Mouse (Mus musculus): ENCODE data around the gene Rhbdd3.
"Not testable (repeated sequence)": the region's sequence is repeated elsewhere in the genome, so short reads cannot be mapped to it uniquely, and the experiment has no call there.

The Rhbdd3 gene

DNA sequence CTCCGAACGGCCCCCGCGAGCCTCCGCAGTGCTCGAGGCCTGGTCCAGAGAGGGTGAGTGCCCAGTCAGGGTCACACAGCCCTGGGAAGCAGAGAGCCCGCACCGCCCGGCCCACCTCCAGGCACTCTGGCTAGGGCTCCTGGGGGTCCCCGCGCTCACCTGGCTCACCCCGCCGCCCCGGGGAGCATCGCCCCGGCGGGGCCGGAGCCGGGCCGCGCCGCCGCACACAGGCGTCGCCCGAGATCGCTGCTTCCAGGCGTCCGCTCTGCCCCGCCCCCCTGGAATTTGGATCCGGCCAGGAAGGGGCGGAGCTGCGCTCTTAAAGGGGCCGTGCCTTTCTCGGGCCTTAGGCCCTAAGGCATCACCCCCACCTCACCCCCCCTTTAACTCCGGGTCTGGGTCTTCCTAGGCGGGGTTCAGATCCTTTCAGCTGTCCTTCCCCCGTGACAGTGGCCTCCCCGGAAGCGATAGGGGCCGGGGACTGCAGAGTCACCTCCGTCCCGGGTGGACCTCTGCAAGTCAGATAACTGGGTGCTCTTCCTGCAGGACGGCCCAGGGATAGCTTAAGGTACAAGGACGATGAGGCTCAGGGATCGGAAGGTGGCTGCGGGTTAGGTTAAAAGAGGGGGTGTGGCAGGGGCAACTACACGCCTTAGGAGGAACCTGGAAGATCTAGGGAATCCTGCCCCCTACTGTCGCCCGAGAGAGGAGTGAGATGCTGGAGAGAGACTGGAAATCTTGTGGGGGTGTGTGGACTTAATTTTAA lies 33.5 kb upstream of the Rhbdd3 start, which contains the start of gene Gas2l1:
Gas2l1 (minus strand) TSS at position 272 of the 766 bp plus-strand sequence.
- peak; percentile 94 to 95 for DNase-seq

DNA sequence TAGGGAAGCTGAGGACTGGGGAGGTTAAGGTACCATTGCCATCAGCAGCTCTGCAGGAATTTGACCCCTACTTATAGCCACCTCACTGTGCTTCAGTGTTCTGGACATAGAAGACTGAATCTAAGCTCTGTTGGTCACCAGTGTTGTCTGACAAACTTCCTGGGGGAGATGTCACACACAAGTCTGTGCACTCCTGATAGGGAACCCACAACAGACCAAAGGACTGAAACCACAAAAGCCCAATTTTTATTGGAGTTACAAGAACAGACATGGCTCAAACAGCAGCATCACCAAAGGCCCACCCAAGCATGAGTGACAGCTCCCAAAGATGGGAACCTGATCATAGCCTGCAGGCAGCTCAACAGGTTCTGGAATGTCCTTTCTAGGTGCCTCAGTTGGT lies 31.7 kb upstream of the Rhbdd3 start:
- DNase-seq = no peak

DNA sequence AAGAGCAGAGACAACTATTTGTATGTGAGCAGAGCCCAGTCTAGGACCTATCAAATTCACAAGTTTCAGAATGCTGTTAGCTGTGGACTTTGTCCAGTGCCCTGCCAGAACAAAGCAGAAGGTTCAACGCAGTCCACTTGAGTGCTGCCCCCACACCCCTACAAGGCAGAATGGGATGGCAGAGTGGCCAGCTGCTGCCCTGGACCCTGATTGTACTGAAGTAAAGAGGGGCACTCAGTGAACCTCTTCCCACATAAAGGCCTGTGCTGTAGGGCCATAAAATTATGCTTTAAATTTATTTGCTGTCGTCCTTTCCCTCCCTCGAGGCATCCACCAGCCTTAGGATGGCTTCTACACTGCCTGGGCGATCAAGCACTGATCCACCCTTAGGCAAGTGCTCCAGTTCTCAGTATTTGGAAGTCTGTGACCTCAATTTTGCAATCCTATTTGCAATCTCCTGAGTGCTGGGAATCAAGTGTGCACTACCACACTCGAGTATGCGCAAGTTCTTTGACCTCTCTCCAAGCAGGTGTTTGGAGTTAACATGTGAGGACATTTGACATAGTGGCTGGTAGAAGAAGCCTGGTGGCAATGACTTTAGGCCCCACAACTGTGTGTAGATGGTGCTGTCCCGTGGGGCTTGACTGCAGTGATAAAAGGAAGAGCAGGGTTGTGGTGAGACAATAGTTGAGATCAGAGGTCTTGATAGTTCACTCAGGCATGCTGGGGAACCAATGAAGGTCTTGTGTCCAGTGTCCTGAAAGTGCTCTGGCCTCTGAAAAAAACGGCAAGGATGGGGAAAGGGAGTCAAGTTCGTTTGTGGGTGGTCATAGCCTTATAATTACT lies 30.4 kb upstream of the Rhbdd3 start:
- no peak for DNase-seq

- peak in 1 of 2 experiments; percentile 45 for DNase-seq
Observed at GRCm38 (mm10) chr11:5074882-5075281, 23.8 kb upstream of the Rhbdd3 start.

DNA sequence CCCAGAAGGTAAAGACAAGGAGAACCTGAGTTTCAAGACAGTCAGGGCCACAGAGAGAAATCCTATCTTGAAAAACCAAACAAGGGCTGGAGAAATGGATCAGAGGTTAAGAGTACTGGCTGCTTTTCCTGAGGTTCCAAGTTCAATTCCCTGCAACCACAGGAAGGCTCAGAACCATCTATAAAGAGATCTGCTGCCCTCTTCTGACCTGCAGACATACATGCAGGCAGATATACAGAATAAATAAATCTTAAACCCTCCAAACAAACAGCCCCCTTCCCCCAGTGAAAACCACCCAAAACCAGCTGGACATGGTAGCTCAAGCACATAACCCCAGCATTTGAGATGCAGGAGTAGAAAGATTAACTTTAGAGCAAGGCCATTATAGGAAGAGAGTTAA lies 23.0 kb upstream of the Rhbdd3 start:
- no peak for DNase-seq

GRCm38 (mm10) chr11:5076843-5077242 lies 21.9 kb upstream of the Rhbdd3 start:
- not testable (repeated sequence) for DNase-seq

GRCm38 (mm10) chr11:5089147-5089546 lies 9.6 kb upstream of the Rhbdd3 start:
- DNase-seq = no peak

DNA sequence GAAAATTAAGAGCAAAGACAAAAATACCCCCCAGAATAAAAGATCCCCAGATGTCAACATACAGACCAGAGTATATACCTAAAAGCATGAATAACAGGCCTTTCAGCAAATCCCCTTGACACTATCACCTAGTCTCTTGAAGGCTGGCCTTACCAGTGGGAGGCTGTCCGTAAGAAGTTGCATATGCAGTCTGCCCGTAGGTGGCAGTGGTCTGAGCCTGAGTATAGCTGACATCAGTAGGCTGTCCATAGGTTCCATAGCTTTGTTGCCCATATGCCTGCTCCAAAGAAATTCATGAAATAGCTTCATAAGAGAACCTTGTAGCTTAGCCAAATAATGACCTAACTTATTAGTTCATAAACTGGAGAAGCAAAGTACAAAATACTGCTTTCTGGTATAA lies 7.0 kb upstream of the Rhbdd3 start:
- DNase-seq = no peak

DNA sequence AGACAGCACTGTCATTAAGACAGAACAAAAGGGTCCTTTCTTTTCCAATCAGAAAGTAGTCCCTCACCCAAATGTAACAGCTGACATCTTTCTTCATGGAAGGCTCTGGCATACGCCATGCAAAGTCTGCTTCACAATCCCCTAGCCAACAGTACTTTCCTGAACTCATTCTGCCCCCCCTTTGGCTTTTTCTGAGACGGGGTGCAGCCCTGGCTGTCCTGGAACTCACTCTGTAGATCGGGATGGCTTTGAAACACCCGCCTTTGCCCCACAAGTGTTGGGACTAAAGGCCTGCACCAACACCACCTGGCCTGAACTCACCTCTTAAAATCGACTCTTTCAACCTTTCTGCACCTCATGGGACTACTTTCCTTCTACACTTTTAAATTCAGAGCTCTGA lies 2.8 kb upstream of the Rhbdd3 start:
- DNase-seq = no peak

- no peak for DNase-seq
Observed at GRCm38 (mm10) chr11:5096480-5097020, 2.2 kb upstream of the Rhbdd3 start.

GRCm38 (mm10) chr11:5098035-5098735 lies 541 bp upstream of the Rhbdd3 start:
- peak; percentile 63 to 78 for DNase-seq

GRCm38 (mm10) chr11:5099576-5100183 lies 954 bp downstream of the Rhbdd3 start:
- peak; percentile 91 to 93 for DNase-seq

DNA sequence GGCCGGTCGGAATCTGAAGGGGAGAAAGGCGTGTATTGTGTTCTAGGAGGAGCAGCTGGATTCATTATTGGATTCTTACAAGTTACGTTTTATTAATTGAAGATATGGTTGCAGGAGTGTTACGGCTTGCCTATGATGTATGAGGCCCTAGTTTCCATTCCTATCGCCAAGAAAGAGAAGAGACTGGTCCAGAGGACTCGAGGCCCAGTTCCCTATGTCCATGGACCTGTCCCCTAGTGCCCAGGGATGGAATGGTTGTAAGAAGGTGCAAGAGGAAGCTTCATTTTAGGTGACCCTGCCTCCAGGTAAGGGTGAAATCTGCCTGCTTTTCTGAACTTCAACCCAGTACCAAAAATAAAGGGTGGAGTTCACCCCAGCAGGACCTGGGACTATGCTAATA lies 1.6 kb downstream of the Rhbdd3 start:
- no peak for DNase-seq

DNA sequence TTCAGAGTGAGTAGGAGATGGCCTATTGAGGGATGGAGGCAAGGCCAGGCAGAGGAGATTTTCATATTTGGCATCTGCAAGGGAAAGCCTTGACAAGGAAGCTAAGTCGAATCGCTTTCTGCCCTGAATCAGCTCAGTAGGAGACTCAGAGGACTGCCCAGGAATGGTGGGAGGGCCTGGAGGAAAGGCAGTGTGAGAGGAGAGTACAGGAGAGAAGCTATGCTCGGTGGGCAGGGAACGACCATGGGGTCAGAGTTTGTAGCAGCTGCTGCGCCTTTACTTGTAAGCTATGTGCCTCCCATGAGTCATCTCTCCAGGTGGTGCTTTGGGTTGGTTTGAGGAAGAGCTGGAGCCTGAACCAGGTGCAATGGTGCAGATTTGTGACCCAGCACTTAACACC lies 2.1 kb downstream of the Rhbdd3 start:
- no peak for DNase-seq

DNA sequence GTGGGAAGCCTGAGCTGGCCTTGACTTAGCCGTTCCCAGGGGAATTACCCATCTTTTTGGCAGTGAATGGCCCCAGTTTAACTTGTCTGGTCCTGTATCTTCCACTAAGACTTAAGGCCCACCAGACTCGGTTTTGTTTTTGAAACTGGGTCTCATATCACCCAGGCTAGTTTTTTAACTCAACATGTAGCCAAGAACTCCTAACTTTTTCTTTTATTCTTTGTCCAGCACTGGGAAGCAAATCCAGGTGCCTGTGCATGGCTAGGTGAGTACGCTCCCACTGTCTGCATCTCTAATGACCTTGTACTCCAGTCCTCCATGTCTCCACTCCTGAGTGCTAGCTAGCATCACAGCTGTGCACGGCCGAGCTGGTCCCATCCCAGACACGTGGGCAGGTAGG lies 2.9 kb downstream of the Rhbdd3 start:
- DNase-seq = no peak

- no peak for DNase-seq
Observed at GRCm38 (mm10) chr11:5102384-5102783, 3.7 kb downstream of the Rhbdd3 start.

DNA sequence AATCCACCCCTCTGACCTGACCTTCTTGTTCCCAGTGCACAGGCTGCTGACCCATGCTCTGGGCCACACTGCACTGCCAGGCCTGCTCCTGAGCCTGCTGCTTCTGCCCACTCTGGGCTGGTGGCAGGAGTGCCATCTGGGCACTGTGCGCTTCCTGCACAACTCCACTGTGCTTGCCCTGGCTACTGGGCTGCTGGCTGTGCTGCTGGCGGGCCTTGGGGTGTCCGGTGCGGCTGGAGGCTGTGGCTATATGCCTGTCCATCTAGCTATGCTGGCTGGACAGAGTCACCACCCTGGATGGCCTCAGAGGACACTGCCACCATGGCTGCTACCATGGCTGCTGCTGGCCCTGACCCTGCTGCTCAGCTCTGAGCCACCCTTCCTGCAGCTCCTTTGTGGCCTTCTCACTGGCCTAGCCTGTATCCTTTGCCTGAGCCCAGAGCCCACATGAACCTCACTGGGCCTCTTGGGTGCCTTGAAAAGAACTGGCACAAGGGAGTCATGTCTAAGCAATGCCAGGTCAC lies 5.3 kb downstream of the Rhbdd3 start:
- DNase-seq = no peak

DNA sequence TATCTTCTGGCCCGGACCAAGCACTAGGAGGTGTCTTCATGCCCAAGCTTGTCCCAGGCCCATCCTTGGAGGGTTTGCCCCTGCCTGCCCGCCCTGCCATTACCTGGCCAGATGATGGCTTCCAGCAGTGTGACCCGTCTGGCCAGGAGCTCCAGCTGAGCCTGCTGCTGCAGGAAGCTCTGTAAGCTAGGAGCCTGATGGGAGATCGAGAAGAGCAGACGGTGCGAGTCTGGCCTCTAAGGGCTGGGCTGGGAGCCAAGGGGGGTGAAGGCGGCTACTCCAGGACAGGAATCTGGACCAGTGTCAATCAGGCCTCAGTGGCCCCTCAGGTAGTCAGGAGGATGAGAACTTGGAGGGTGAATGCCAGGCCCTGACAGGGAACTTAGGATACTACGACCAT lies 10.7 kb downstream of the Rhbdd3 start:
- DNase-seq = no peak

DNA sequence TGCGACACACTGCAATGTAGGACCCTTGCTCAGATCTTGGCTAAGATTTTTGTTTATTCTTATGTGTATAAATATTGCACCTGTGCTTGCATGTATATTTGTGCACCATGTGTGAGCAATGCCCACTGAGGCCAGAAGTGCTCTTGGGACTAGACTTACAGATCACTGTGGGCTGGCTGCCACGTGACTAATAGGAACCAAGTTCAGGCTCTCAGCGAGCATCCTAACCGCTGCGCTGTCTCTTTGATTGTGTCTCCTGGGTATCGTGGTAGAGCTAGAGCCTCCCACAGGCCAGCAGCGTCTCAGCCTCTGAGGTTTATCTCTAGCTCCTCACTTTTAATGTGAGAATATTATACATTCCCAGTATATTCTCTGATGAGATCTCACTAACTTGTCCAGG lies 14.9 kb downstream of the Rhbdd3 start:
- no peak for DNase-seq

GRCm38 (mm10) chr11:5114931-5115581 lies 16.3 kb downstream of the Rhbdd3 start:
- DNase-seq = peak; percentile 88 to 95

DNA sequence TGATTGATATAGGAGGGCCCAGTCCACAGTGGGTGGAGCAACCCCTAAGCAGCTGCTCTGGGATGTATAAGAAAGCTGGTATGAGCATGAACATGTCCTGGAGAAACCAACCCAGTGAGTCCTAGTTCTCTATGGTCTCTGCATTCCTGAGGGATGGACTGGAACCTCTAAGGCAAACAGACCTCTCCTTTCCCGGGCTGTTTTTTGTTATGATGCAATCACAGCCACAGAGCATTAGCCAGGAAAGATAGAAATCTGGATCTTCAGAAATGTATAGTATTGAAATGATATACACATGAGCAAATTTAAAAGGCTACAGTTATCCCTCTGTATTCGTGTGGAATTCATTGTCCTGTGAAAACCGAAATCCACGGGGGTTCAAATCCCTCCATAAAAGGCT lies 27.0 kb downstream of the Rhbdd3 start:
- DNase-seq = no peak

DNA sequence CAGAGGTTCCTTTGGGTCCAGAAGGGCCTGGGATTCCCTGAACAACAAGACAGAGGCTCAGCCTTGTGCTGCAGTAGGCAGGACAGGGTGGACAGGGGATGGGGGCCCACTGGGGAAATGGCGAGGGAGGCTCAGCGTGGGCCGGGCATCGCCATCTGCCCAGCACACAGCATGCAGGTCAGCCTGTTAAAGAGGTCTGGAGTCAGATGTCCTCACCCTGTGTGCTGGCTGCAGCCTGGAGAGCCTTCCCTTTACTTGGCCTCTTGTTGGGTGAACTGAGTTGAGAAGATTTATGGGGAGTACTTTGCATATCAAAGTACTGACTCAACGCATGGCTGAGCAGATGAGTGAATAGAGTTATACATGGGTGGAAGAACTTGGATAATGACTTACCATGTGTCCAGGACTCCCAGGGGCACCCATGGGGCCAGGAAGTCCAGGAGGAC lies 30.3 kb downstream of the Rhbdd3 start:
- no peak for DNase-seq

All from kidney, postnatal 25 days (tissue).